Mouse (Mus musculus) retina, embryonic 14.5 days (tissue): ENCODE results near the gene Mroh8.
"Not testable (repeated sequence)": the region's sequence is repeated elsewhere in the genome, so short reads cannot be mapped to it uniquely, and the experiment has no call there.

ENCODE experiments used
- DNase-seq: peaks from one replicate; pipeline ENCODE4 v3.0.0-alpha.2; 2015; ENCODE audit warnings: low spot score

Gene Mroh8

DNA sequence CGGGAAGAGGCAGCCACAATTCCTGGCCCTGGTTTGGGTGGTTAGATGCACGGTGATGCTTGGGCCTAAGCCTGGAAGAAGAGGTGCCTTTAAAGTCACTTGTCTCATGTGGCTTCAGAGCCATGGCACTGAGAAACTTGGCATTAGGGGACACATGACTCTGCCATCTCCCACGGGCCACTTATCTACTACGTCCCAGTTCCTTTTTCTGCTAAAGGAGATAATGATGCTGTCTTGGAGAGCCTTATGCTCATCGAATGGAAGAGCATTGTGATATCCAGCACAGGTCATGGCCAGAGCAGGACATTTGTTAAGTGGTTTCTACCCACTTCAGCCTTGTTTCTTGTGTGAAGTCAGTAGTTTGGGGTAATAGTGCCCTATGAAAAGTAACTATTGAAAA lies 9.6 kb upstream of the Mroh8 start:
- no peak for DNase-seq

- peak; percentile 77 for DNase-seq
These were observed 8.2 kb upstream of the Mroh8 start for GRCm38 (mm10) chr2:157287542-157287941.

- DNase-seq = no peak
These were observed 4.0 kb upstream of the Mroh8 start for GRCm38 (mm10) chr2:157283321-157283720.

- DNase-seq = peak; percentile 97
These were observed 483 bp downstream of the Mroh8 start, which contains the start of gene Rpn2 for GRCm38 (mm10) chr2:157278717-157279415. Gene Rpn2, plus strand, starts transcription at chr2:157279017.

GRCm38 (mm10) chr2:157263832-157264231 lies 15.5 kb downstream of the Mroh8 start:
- DNase-seq = no peak

GRCm38 (mm10) chr2:157263101-157263500 lies 16.2 kb downstream of the Mroh8 start:
- DNase-seq = no peak

DNA sequence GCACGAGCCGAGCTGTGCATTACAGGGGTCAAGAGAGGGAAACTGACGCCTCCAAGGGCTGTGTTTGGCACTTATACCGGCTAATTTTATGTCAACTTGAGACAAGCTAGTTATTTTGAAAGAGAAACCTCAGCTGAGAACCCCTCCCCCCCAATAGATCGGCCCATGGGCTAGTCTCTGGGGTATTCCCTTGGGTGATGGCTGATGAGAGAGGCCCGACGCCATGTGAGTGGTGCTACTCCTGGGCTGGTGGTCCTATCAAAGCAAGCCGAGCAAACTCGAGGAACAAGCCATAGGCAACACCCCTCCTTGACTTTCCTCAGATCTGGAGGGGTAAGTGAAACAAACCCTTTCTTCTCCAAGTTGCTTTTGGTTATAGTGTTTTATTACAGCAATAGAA lies 16.8 kb downstream of the Mroh8 start:
- DNase-seq = no peak

DNA sequence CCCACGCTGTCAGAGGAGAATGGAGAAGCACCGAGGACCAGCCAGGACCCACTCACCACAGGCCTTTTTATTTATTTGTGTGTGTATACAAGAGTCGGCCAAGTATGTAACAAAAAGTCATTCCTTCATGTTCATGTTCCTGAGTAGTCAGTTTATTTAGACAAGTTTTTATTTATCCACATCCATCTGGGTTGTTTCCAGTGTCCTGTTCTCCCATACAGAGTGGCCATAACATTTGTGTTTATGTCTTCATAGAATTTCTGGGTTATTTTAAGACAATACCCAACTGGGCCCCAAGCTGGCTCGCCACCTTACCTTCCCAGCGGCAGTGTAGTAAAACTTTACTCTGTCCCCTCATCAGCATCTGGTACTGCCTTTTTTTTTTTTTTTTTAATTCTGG lies 17.4 kb downstream of the Mroh8 start:
- DNase-seq = no peak

GRCm38 (mm10) chr2:157259720-157260119 lies 19.6 kb downstream of the Mroh8 start:
- peak; percentile 77 for DNase-seq

GRCm38 (mm10) chr2:157248111-157248510 lies 31.2 kb downstream of the Mroh8 start:
- no peak for DNase-seq

DNA sequence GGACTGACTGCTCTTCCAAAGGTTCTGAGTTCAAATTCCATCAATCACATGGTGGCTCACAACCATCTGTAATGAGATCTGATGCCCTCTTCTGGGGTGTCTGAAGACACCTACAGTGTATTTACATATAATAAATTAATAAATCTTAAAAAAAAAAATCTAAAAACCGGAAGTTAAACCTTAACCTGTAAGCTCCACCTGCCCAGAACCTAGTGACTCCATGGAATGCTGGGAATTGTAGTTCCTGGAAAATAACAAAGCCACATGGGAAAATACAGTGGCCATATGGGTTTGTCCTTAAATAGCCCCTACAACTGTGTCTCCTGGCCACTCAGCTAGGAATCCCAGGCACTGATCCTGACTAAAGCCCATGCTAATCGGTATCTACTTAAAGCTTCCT lies 33.7 kb downstream of the Mroh8 start:
- DNase-seq = peak; percentile 11

DNA sequence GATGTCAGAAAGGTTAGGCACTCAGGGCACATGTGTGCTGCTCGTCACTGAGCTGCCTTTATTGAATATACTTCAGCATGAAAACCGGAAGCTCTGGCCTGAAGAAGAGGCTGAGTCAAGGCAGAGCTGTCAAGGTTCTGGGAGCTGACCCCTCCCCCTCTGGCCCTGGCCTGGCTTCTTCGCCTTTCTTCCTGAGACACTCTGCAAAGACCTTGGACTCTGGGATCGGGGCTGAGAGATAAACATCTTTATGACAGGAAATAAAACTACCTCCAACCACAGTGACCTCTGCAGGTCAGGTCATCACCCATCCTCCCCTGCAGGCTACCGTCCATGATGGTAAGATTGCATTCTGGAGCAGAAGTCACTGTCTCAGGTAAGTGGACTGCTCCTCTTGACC lies 34.3 kb downstream of the Mroh8 start:
- no peak for DNase-seq

GRCm38 (mm10) chr2:157235946-157236345 lies 43.4 kb downstream of the Mroh8 start:
- DNase-seq = no peak

GRCm38 (mm10) chr2:157221916-157222315 lies 57.4 kb downstream of the Mroh8 start:
- DNase-seq = not testable (repeated sequence)

GRCm38 (mm10) chr2:157220108-157220507 lies 59.2 kb downstream of the Mroh8 start:
- DNase-seq = no peak

GRCm38 (mm10) chr2:157211731-157212130 lies 67.6 kb downstream of the Mroh8 start:
- no peak for DNase-seq

DNA sequence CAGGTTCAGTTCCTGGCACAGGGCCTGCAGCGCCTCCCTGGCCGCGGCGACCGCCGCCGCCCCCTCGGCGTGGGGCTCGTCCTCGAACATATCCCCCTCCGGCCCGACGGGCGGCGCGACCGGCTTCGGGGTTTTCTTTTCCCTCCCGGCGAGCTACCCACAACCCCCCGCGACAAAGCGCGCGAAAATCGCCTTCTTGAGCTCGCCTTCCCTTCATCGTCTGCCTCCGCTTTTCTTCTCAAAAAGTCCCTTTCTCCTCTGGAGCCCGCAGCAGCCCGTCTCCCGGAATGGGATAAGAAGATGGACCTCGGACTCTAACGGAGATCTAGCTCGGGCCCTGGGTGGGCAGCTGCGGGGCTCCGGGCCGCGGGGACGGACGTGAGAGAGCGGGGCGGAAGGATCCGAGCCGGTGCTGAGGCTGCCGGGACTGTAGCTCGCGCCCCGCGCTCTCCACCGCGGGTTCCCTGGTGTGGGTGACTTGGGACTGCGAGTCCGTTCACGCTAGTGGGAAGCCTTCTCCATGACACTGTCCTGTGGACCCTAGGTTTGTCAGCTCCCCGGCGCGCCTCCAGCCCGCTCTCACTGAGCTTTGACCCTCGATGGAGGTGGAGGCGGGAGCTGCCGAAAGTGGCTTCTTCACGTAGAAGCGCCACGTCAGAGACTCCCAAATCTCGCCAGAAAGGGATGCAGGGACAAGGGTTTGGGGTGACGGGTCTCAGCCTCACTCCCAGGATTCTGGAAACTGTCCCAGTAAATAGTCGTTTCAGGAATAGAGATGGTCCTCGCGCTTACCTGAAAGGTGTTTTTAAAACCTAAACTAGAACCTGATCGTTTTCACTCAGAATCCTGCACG lies 74.8 kb downstream of the Mroh8 start, which contains the start of gene Rbl1:
Gene Rbl1, minus strand, starts transcription at position 169 of the 853 bp plus-strand sequence.
- DNase-seq = peak; percentile 95

GRCm38 (mm10) chr2:157203459-157204365 lies 75.6 kb downstream of the Mroh8 start:
- DNase-seq = peak; percentile 66

DNA sequence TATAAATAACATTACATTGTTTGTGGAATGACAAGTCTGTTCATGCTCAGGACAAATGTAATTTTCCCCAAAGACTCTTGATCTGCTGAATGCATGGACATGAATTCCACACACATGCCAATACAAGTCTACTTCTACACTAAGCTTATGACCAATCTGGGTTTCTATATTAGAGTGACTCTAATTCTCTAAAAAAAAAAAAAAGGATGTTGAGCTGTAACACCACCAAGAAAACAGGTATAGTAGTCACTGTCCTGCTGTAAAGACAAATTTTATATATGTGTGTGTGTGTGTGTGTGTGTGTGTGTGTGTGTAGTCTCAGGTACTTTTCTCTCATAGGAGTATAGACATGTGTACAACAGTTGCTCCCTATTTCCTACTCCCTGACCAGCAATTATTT lies 76.3 kb downstream of the Mroh8 start:
- no peak for DNase-seq

GRCm38 (mm10) chr2:157202361-157202760 lies 77.0 kb downstream of the Mroh8 start:
- peak; percentile 11 for DNase-seq

DNA sequence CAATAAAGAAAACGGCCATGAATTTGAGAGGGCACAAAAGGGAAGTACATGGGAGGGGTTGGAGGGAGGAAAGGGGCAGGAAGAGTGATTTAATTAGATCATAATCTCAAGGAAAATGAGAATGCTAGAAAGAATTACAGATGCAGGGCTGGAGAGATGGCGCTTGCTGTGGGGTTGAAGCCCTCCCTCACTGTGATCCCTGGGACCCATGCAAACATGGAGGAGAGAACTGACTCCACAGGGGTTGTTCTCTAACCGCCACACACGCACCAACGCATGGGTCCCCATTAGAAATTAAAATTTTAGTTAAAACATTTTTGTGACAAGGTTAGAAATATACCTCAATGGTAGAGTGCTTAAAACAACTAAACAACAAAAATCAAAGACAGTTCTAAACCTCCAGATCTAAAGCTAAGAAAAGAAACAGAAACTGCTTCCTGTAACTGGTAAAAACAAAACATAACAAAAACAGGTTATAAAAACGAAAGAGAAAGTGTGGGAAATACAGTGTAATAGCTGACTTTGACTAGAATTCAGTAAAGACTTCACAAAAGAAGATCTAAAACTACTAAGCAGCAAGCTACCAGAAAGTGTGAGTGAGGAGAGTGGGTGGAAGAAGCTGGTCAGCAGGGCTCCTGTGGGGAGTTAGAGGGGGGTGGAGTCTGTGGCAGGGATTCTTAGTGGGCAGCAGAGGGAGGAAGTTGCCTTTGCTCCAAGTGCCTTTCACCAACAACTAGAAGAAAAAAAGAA lies 78.1 kb downstream of the Mroh8 start:
- DNase-seq = no peak
